Mouse (Mus musculus) bone marrow, adult 2 months (tissue): ENCODE measurements around the gene Rnf157. TPM values are rescaled to one million over a fixed set of nuclear protein-coding genes. Genes with fewer than 3 reads are reported as not detected.
"Not testable (repeated sequence)": the region's sequence is repeated elsewhere in the genome, so short reads cannot be mapped to it uniquely, and the experiment has no call there.

Source experiments
- H3K27ac ChIP-seq: fragments of 200-500 bp; 2 replicates; pipeline ENCODE4 v1.5.1; 2012; ENCODE audit warnings: low read depth, mild to moderate bottlenecking, control low read depth, inconsistent platforms, low read length; ENCODE audit not compliant: control insufficient read depth, poor library complexity, insufficient read depth
- H3K4me1 ChIP-seq: fragments of 200-500 bp; 2 replicates; pipeline ENCODE4 v1.6.1; 2011; ENCODE audit warnings: low read length; ENCODE audit not compliant: control insufficient read depth, insufficient read depth
- H3K4me3 ChIP-seq: fragments of 200-500 bp; replicated peaks from 2 replicates; pipeline ENCODE3; 2011; ENCODE audit warnings: mild to moderate bottlenecking, low read depth, low read length, control low read depth; ENCODE audit not compliant: control insufficient read depth
- CTCF ChIP-seq: fragments of 200-500 bp; IDR thresholded peaks from 2 replicates; pipeline ENCODE4 v1.5.1; 2011; ENCODE audit warnings: low read length, control low read depth; ENCODE audit not compliant: control insufficient read depth, insufficient read depth
- POLR2A ChIP-seq: fragments of 200-500 bp; IDR thresholded peaks from 2 replicates; pipeline ENCODE4 v1.6.1; 2011; ENCODE audit warnings: low read depth, mild to moderate bottlenecking, control low read depth, low read length, borderline replicate concordance; ENCODE audit not compliant: control insufficient read depth
- WGBS: fragments of 180-500 bp; shearing (Covaris S2); methylation state at CpG from one replicate; pipeline ENCODE4 v1.1.7; 2018; 5-methylcytosine and 5-hydroxymethylcytosine counted together
- polyA plus RNA-seq: library from polyadenylated mRNA; stranded (reverse); fragments of >200 nt; gene quantifications from 2 replicates; pipeline ENCODE4 v1.2.4, GENCODE M21; 2011; ENCODE audit warnings: low replicate concordance; ENCODE audit not compliant: missing spikeins, insufficient read depth, insufficient read length

The Rnf157 gene
- polyA plus RNA-seq, 1 experiment: 14.2 TPM

GRCm38 (mm10) chr11:116385999-116386398 is 26.8 kb downstream of the Rnf157 start:
- H3K4me1 ChIP-seq: no peaks in the 10 kb centered on the region
- TF ChIP-seq CTCF (no peak), POLR2A (no peak)
- no peak overlapping the region for H3K27ac ChIP-seq
- H3K4me3 ChIP-seq: no peak overlapping the region
- whole genome bisulfite sequencing: 78% methylated on average over 5 of the region's 5 CpGs

- Histone ChIP-seq H3K27ac (no peak overlapping the region), H3K4me3 (no peak overlapping the region), H3K4me1 (no peaks in the 10 kb centered on the region)
- TF ChIP-seq POLR2A (no peak), CTCF (no peak)
- WGBS: 87% methylated on average over 11 of the region's 11 CpGs
Measured at GRCm38 (mm10) chr11:116384171-116384570, 28.7 kb downstream of the Rnf157 start.

- H3K4me3 ChIP-seq, H3K27ac ChIP-seq: not testable (repeated sequence)
- WGBS: 81% methylated on average over 5 of the region's 5 CpGs
Measured at GRCm38 (mm10) chr11:116383070-116383469, 29.8 kb downstream of the Rnf157 start.

GRCm38 (mm10) chr11:116380767-116381166 is 32.1 kb downstream of the Rnf157 start:
- Histone ChIP-seq H3K4me3 (no peak overlapping the region), H3K27ac (no peak overlapping the region), H3K4me1 (peaks cover 2% of the 10 kb centered on the region; the same call in 1 of the 2 replicates)
- WGBS: 86% methylated on average over 7 of the region's 7 CpGs
- TF ChIP-seq CTCF (no peak), POLR2A (no peak)

More at GRCm38 (mm10) chr11:116383070-116383469, 29.8 kb downstream of the Rnf157 start:
- H3K4me1 ChIP-seq: not testable (repeated sequence)

GRCm38 (mm10) chr11:116379530-116379929 is 33.3 kb downstream of the Rnf157 start:
- Histone ChIP-seq H3K4me3 (no peak overlapping the region), H3K27ac (no peak overlapping the region), H3K4me1 (peaks cover 2% of the 10 kb centered on the region; the same call in 1 of the 2 replicates)
- 44% methylated on average over 6 of the region's 6 CpGs for WGBS
- TF ChIP-seq CTCF (no peak), POLR2A (no peak)

GRCm38 (mm10) chr11:116376945-116377661 is 35.7 kb downstream of the Rnf157 start:
- no peak overlapping the region for H3K27ac ChIP-seq
- 7% methylated on average over 7 of the region's 7 CpGs for WGBS
- TF ChIP-seq CTCF: no peak
- no peak for TF ChIP-seq POLR2A
- H3K4me1 ChIP-seq: peaks cover 2% of the 10 kb centered on the region; the same call in 1 of the 2 replicates
- H3K4me3 ChIP-seq: no peak overlapping the region

- 72% methylated on average over 4 of the region's 4 CpGs for WGBS
- Histone ChIP-seq H3K27ac (no peak overlapping the region), H3K4me3 (no peak overlapping the region), H3K4me1 (peaks cover 5% of the 10 kb centered on the region)
- TF ChIP-seq CTCF: no peak
- no peak for TF ChIP-seq POLR2A
Measured at GRCm38 (mm10) chr11:116371894-116372450, 40.9 kb downstream of the Rnf157 start.

- no peak overlapping the region for H3K27ac ChIP-seq
Measured at GRCm38 (mm10) chr11:116369633-116370032, 43.2 kb downstream of the Rnf157 start.

GRCm38 (mm10) chr11:116369051-116369450 is 43.8 kb downstream of the Rnf157 start:
- WGBS: 66% methylated on average over 14 of the region's 14 CpGs
- H3K27ac ChIP-seq: no peak overlapping the region

More at GRCm38 (mm10) chr11:116369633-116370032, 43.2 kb downstream of the Rnf157 start:
- TF ChIP-seq POLR2A (no peak), CTCF (no peak)
- no peak overlapping the region for H3K4me3 ChIP-seq
- 6% methylated on average over 5 of the region's 5 CpGs for WGBS
- H3K4me1 ChIP-seq: peaks cover 5% of the 10 kb centered on the region

More at GRCm38 (mm10) chr11:116369051-116369450, 43.8 kb downstream of the Rnf157 start:
- Histone ChIP-seq H3K4me1 (peaks cover 5% of the 10 kb centered on the region), H3K4me3 (no peak overlapping the region)
- TF ChIP-seq CTCF (no peak), POLR2A (no peak)
